Mouse (Mus musculus) layer of hippocampus, adult 8-10 months (tissue): Measurements from ENCODE around the gene Grk2. TPM values are rescaled to one million over a fixed set of nuclear protein-coding genes. Genes with fewer than 3 reads are reported as not detected.
"Not testable (repeated sequence)": the region's sequence is repeated elsewhere in the genome, so short reads cannot be mapped to it uniquely, and the experiment has no call there.

Source experiments
- DNase-seq, 2 experiments: peaks; one replicate each; pipeline ENCODE4 v3.0.0; 2022; ENCODE audit warnings: low spot score in 2 of 2
- microRNA-seq, 2 experiments: library from miRNA; unstranded; fragments of <30 nt; microRNA quantifications; one replicate each; pipeline ENCODE4 v1.2.0; 2022
- total RNA-seq, 4 experiments: library from RNA; stranded (reverse); gene quantifications; 2 replicates each; pipeline ENCODE4 v1.2.4; 2022

Gene Grk2
- total RNA-seq, 4 experiments from 2014 or later, result 174 to 191 (median 186) TPM

GRCm38 (mm10) chr19:4270187-4270586, 35.8 kb downstream of the Grk2 start:
- DNase-seq, result no peak

- peak; percentile 56 to 58 for DNase-seq
These were observed 37.3 kb downstream of the Grk2 start, which contains the start of gene Ssh3 for GRCm38 (mm10) chr19:4268566-4269361. TSS of gene Ssh3 (minus strand) at chr19:4269180.

GRCm38 (mm10) chr19:4265956-4266355, 40.1 kb downstream of the Grk2 start:
- DNase-seq, result no peak

GRCm38 (mm10) chr19:4264171-4264780, 41.7 kb downstream of the Grk2 start:
- DNase-seq, result no peak

- no peak for DNase-seq
These were observed 42.3 kb downstream of the Grk2 start for GRCm38 (mm10) chr19:4263702-4264101.

- no peak for DNase-seq
These were observed 43.3 kb downstream of the Grk2 start for GRCm38 (mm10) chr19:4262756-4263155.

- no peak for DNase-seq
These were observed 44.9 kb downstream of the Grk2 start for GRCm38 (mm10) chr19:4261038-4261698.

- no peak for DNase-seq
These were observed 48.1 kb downstream of the Grk2 start for GRCm38 (mm10) chr19:4257897-4258252.

GRCm38 (mm10) chr19:4257216-4257896, 48.7 kb downstream of the Grk2 start:
- peak; percentile 89 to 95 for DNase-seq

GRCm38 (mm10) chr19:4255583-4256162, 50.3 kb downstream of the Grk2 start:
- DNase-seq, result no peak

GRCm38 (mm10) chr19:4254230-4254629, 51.8 kb downstream of the Grk2 start:
- DNase-seq, result no peak

- DNase-seq, result not testable (repeated sequence)
These were observed 57.3 kb downstream of the Grk2 start for GRCm38 (mm10) chr19:4248683-4249082.

- DNase-seq, result no peak
These were observed 59.0 kb downstream of the Grk2 start for GRCm38 (mm10) chr19:4247010-4247409.

- no peak for DNase-seq
These were observed 61.2 kb downstream of the Grk2 start for GRCm38 (mm10) chr19:4244775-4245174.

GRCm38 (mm10) chr19:4242416-4242815, 63.6 kb downstream of the Grk2 start:
- DNase-seq, result no peak

GRCm38 (mm10) chr19:4240247-4240668, 65.8 kb downstream of the Grk2 start:
- no peak for DNase-seq

Small RNA genes lying within 50 kb of the gene (microRNA-seq; reads per million reads assigned to microRNA genes)
- 4.0 to 7.7 reads per million in 2 experiments for gene Mir6985

Other genes with a start within 250 kb of the Grk2 start
- gene Gstp3, start 246.7 kb downstream of the Grk2 start, total RNA-seq, result not detected
- gene Cabp2, start 224.6 kb downstream of the Grk2 start, total RNA-seq, result not detected
- 10 to 100 TPM; 27.6 to 38.9 (median 31.5) TPM for gene Cdk2ap2, start 209.0 kb downstream of the Grk2 start, total RNA-seq
- 100 to 1,000 TPM; 180 to 200 (median 193) TPM for gene Pitpnm1, start 206.2 kb downstream of the Grk2 start, total RNA-seq
- 100 to 1,000 TPM; 117 to 127 (median 123) TPM for gene Aip, start 180.4 kb downstream of the Grk2 start, total RNA-seq
- under 1 TPM in 1 of 4 experiments, not detected in 3; 0.07 TPM for gene Gpr152, start 166.4 kb downstream of the Grk2 start, total RNA-seq
- gene Cabp4, start 162.2 kb downstream of the Grk2 start, total RNA-seq, result under 1 TPM in 1 of 4 experiments, not detected in 3; 0.68 TPM
- gene Coro1b, start 157.6 kb downstream of the Grk2 start, total RNA-seq, result 10 to 100 TPM; 83.8 to 99.0 (median 98.2) TPM
- 1 to 10 TPM; 1.3 to 4.4 (median 1.6) TPM for gene Ptprcap, start 152.6 kb downstream of the Grk2 start, total RNA-seq
- 10 to 100 TPM; 30.1 to 44.3 (median 41.1) TPM for gene Rps6kb2, start 142.9 kb downstream of the Grk2 start, total RNA-seq
- gene Carns1, start 130.7 kb downstream of the Grk2 start, total RNA-seq, result 10 to 100 TPM in 1 of 4 experiments, 1 to 10 TPM in 3; 6.3 to 10.1 (median 8.9) TPM
- gene Tbc1d10c, start 114.9 kb downstream of the Grk2 start, total RNA-seq, result 1 to 10 TPM in 3 of 4 experiments, under 1 TPM in 1; 0.66 to 2.0 (median 1.4) TPM
- gene Ppp1ca, start 114.2 kb downstream of the Grk2 start, total RNA-seq, result 100 to 1,000 TPM; 255 to 271 (median 266) TPM
- 10 to 100 TPM in 2 of 4 experiments, 1 to 10 TPM in 2; 8.7 to 11.6 (median 9.7) TPM for gene Rad9a, start 104.6 kb downstream of the Grk2 start, total RNA-seq
- gene Clcf1, start 92.0 kb downstream of the Grk2 start, total RNA-seq, result 1 to 10 TPM in 3 of 4 experiments, under 1 TPM in 1; 0.70 to 3.3 (median 1.9) TPM
- not detected for gene AC109138.7, start 91.9 kb downstream of the Grk2 start, total RNA-seq
- gene Pold4, start 74.3 kb downstream of the Grk2 start, total RNA-seq, result 10 to 100 TPM; 13.3 to 25.1 (median 18.5) TPM
- gene Ssh3, start 37.0 kb downstream of the Grk2 start, total RNA-seq, result 10 to 100 TPM; 64.8 to 79.5 (median 68.0) TPM
- 10 to 100 TPM; 60.3 to 77.2 (median 67.3) TPM for gene Ankrd13d, start 23.1 kb downstream of the Grk2 start, total RNA-seq
- gene Kdm2a, start 92.1 kb upstream of the Grk2 start, total RNA-seq, result 10 to 100 TPM; 79.2 to 87.3 (median 84.4) TPM
- gene Rhod, start 133.2 kb upstream of the Grk2 start, total RNA-seq, result 1 to 10 TPM in 1 of 4 experiments, under 1 TPM in 3; 0.74 to 1.1 (median 0.85) TPM
- 10 to 100 TPM; 29.2 to 31.3 (median 30.2) TPM for gene Syt12, start 171.2 kb upstream of the Grk2 start, total RNA-seq
- gene 2010003K11Rik, start 192.4 kb upstream of the Grk2 start, total RNA-seq, result not detected
- 10 to 100 TPM; 64.5 to 72.7 (median 68.1) TPM for gene Pcx, start 204.2 kb upstream of the Grk2 start, total RNA-seq